10 mouse cellular contexts compared by ENCODE assay signal in genomic region chr1:180420496-180421164, GRCm38 (mm10).
DNase-seq lines count a peak whose midpoint lies in the region; TF ChIP-seq lines count a peak whose summit lies in the region.
"Had no signal": no experiment of that assay in that cellular context is flagged by ENCODE, and none has a peak within 500 bp of the region (broad histone marks: within the 10 kb centered on the region; RNA-seq: fewer than 3 reads in every experiment).

No protein-coding gene starts in this region.

- WGBS in thymus, adult 2 months = 94% methylated on average over 8 of the region's 8 CpGs

- no peak for TF ChIP-seq CTCF in thymus, adult 2 months (IDR thresholded peaks at IDR 0.05; ENCODE audit: borderline replicate concordance, control insufficient read depth, extremely low read depth, insufficient read depth, low read length, poor library complexity)

- TF ChIP-seq POLR2A in thymus, adult 2 months (IDR thresholded peaks at IDR 0.05; ENCODE audit: control insufficient read depth, extremely low read depth, insufficient read depth, low read length, poor library complexity) = no peak

- peaks cover 11% of the 10 kb centered on the region for H3K4me1 ChIP-seq in thymus, adult 2 months (replicated peaks; ENCODE audit: control insufficient read depth, insufficient read depth, low read length)

- H3K27me3 ChIP-seq in thymus, adult 2 months (ENCODE audit: control insufficient read depth, insufficient read depth, low read length) = no peaks in the 10 kb centered on the region
- H3K27me3 ChIP-seq: embryonic facial prominence, embryonic 12.5 days; stomach, embryonic 15.5 days had no signal

- no peak overlapping the region for H3K4me3 ChIP-seq in thymus, adult 2 months (ENCODE audit: control insufficient read depth, insufficient read depth, low read length)
- H3K4me3 ChIP-seq: embryonic facial prominence, embryonic 12.5 days; stomach, embryonic 15.5 days had no signal

- H3K27ac ChIP-seq in thymus, adult 2 months (ENCODE audit: control insufficient read depth, insufficient read depth, low read length) = no peak overlapping the region
- H3K27ac ChIP-seq: embryonic facial prominence, embryonic 12.5 days had no signal

- H3K36me3 ChIP-seq in thymus, adult 2 months (ENCODE audit: control insufficient read depth, insufficient read depth, low read length) = peaks cover 73% of the 10 kb centered on the region

- peak; percentile 67 for DNase-seq in adrenal gland, postnatal 10 days
- DNase-seq in adrenal gland, postnatal 4 days (ENCODE audit: low spot score in 2 of 2) = no peak
- DNase-seq in ovary, postnatal 36 days (ENCODE audit: low spot score) = peak; percentile 48
- DNase-seq in ovary, postnatal 10 days (ENCODE audit: low spot score) = no peak
- DNase-seq in kidney, adult 9 months = peak; percentile 51
- DNase-seq in retina, postnatal 1 day = peak; percentile 67
- DNase-seq in thymus, postnatal 10 days (ENCODE audit: low spot score in 2 of 2) = no peak
- DNase-seq in thymus, adult 2 months = no peak

Comparison
In these comparisons a context has a peak if more than half of its experiments do, and no peak if none do; other contexts are left out.
1. DNase-seq: peak in adrenal gland, postnatal 10 days (single experiment), ovary, postnatal 36 days (single experiment), kidney, adult 9 months (single experiment) and retina, postnatal 1 day (single experiment); none in adrenal gland, postnatal 4 days (0 of 2), ovary, postnatal 10 days (single experiment), thymus, postnatal 10 days (0 of 2) and thymus, adult 2 months (single experiment).